Mouse (Mus musculus) cerebellum, adult 11 months (tissue): Measurements from ENCODE around the gene Tmem207.

ENCODE experiments used
- DNase-seq: peaks from one replicate; pipeline ENCODE4 v3.0.0; 2022

Tmem207 gene

GRCm38 (mm10) chr16:26454163-26454562 lies 72.4 kb downstream of the Tmem207 start:
- DNase-seq: no peak
